10 mouse cellular contexts compared by ENCODE assay signal in the genomic region with DNA sequence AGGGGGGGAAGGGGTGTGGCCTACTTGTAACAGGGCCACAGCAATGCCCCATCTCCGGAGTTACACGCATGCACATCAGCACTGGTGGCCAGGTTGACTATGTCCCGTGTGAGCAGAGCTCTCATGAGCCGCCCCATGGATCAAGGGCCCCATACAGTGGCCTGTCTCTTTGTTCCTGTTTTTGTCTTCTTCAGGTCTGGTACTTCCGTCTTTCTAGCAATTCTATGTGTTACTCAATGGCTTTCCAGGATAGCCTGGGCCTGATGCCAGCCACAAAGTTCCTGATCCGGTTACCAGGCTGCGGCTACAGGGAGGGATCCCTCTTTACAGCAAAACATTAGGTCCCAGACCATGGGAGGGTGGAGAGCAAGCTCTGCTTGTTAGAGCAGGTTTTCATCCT. TPM values are rescaled to one million over a fixed set of nuclear protein-coding genes. Genes with fewer than 3 reads are reported as not detected.
A peak's percentile ranks its signal among the peaks of the same experiment; 100 is the strongest.
DNase-seq lines count a peak whose midpoint lies in the region; ATAC-seq lines count a peak whose summit lies in the region.
"Had no signal": no experiment of that assay in that cellular context is flagged by ENCODE, and none has a peak within 500 bp of the region (broad histone marks: within the 10 kb centered on the region; RNA-seq: fewer than 3 reads in every experiment).

No protein-coding gene starts in this region.

- intact Hi-C loops in heart, postnatal 14 days (cut with DNase I): loop anchor here (10.0 kb wide), 2 partner anchors 198 to 338 kb away; no protein-coding TSS in a partner anchor
- intact Hi-C loops in left cerebral cortex, postnatal 25 days (cut with DNase I): no loop called here

- no peaks in the 10 kb centered on the region for H3K36me3 ChIP-seq in heart, embryonic 11.5 days (ENCODE audit: control insufficient read depth, insufficient read depth, low read length)
- H3K36me3 ChIP-seq: embryonic facial prominence, embryonic 13.5 days had no signal

- H3K4me3 ChIP-seq in heart, embryonic 11.5 days (ENCODE audit: low read depth, low read length): no peak overlapping the region
- H3K4me3 ChIP-seq: embryonic facial prominence, embryonic 13.5 days had no signal

- H3K27ac ChIP-seq in heart, embryonic 11.5 days (ENCODE audit: low read depth, low read length): no peak overlapping the region
- H3K27ac ChIP-seq: embryonic facial prominence, embryonic 13.5 days had no signal

- no peaks in the 10 kb centered on the region for H3K27me3 ChIP-seq in heart, embryonic 11.5 days (ENCODE audit: control insufficient read depth, insufficient read depth, low read length)
- H3K27me3 ChIP-seq: embryonic facial prominence, embryonic 13.5 days had no signal

- DNase-seq in heart, adult 8-10 months (ENCODE audit: low spot score): peak; percentile 42
- DNase-seq in right cerebral cortex, postnatal 14 days: peak; percentile 25
- DNase-seq in right cerebral cortex, adult 18-20 months: no peak
- DNase-seq in heart, postnatal 14 days: peak; percentile 44 to 46
- DNase-seq in skeletal muscle tissue, adult 2 months (ENCODE audit: low read depth, low spot score): peak; percentile 60
- no peak for DNase-seq in layer of hippocampus, postnatal 25 days (ENCODE audit: extremely low spot score in 1 of 2, low spot score in 1 of 2)
- DNase-seq in left cerebral cortex, postnatal 25 days (ENCODE audit: low spot score in 2 of 2): no peak

- H3K4me1 ChIP-seq in heart, embryonic 11.5 days (ENCODE audit: control insufficient read depth, insufficient read depth, low read length): 0 out of 2 replicates have a peak, but pooled peaks cover 3% of the 10 kb centered on the region

- WGBS in heart, embryonic 11.5 days (ENCODE audit: insufficient replicate concordance): 82% methylated on average over 7 of the region's 7 CpGs

- H3K9ac ChIP-seq in heart, embryonic 11.5 days (ENCODE audit: low read depth, low read length): no peak overlapping the region
- H3K9ac ChIP-seq: embryonic facial prominence, embryonic 13.5 days had no signal

- no peaks in the 10 kb centered on the region for H3K9me3 ChIP-seq in heart, embryonic 11.5 days (replicated peaks; ENCODE audit: control insufficient read depth, low read length)
- H3K9me3 ChIP-seq: embryonic facial prominence, embryonic 13.5 days had no signal

- ATAC-seq in heart, embryonic 11.5 days (replicated peaks; ENCODE audit: insufficient number of reproducible peaks, low FRiP score, low TSS enrichment): no peak

- no peak overlapping the region for H3K4me2 ChIP-seq in heart, embryonic 11.5 days
- H3K4me2 ChIP-seq: embryonic facial prominence, embryonic 13.5 days had no signal

RNA-seq across cellular contexts. Expression of a gene that starts 39.1 kb away (rescaled TPM):
- total RNA-seq in heart, adult 8-10 months (2022): 10 to 100 TPM; 15.5 to 20.3 (median 16.8) TPM
- 24.2 and 27.0 TPM in 2 replicates for polyA plus RNA-seq in heart, embryonic 11.5 days (2014; fragmentation: Nextera tagmentation; extraction: Ambion mirVana)
- 10 to 100 TPM; 21.9 to 22.8 TPM for total RNA-seq in heart, postnatal 14 days (2021)
- total RNA-seq in layer of hippocampus, postnatal 25 days (2021): 10 to 100 TPM; 32.4 to 34.2 TPM
- total RNA-seq in left cerebral cortex, postnatal 25 days (2021): 10 to 100 TPM; 30.4 to 34.8 TPM

RNA-seq across cellular contexts. Expression of a gene that starts 39.4 kb away (rescaled TPM):
- total RNA-seq in heart, adult 8-10 months (2022): not detected
- 0.21 and 0.37 TPM in 2 replicates for polyA plus RNA-seq in heart, embryonic 11.5 days (2014; fragmentation: Nextera tagmentation; extraction: Ambion mirVana)
- total RNA-seq in heart, postnatal 14 days (2021): not detected
- not detected for total RNA-seq in layer of hippocampus, postnatal 25 days (2021)
- total RNA-seq in left cerebral cortex, postnatal 25 days (2021): not detected
- total RNA-seq: adrenal gland, adult 18-20 months had no signal

Comparison
In these comparisons a context has a peak if more than half of its experiments do, and no peak if none do; other contexts are left out.
1. DNase-seq: peak in heart, adult 8-10 months (single experiment), right cerebral cortex, postnatal 14 days (single experiment), heart, postnatal 14 days (2 of 2) and skeletal muscle tissue, adult 2 months (single experiment); none in right cerebral cortex, adult 18-20 months (single experiment), layer of hippocampus, postnatal 25 days (0 of 2) and left cerebral cortex, postnatal 25 days (0 of 2).